Comparison of ENCODE assay signal across 22 mouse cellular contexts in genomic region chr2:72173844-72174243, GRCm38 (mm10).
A peak's percentile ranks its signal among the peaks of the same experiment; 100 is the strongest.
DNase-seq lines count a peak whose midpoint lies in the region; ATAC-seq and TF ChIP-seq lines count a peak whose summit lies in the region.
"Had no signal": no experiment of that assay in that cellular context is flagged by ENCODE, and none has a peak within 500 bp of the region (broad histone marks: within the 10 kb centered on the region; RNA-seq: fewer than 3 reads in every experiment).

No protein-coding gene starts in this region.

- ATAC-seq in liver, embryonic 13.5 days (ENCODE audit: low read depth), result no peak
- ATAC-seq in liver, embryonic 15.5 days (ENCODE audit: insufficient read depth), result no peak
- ATAC-seq: activated CD4-positive, CD25-positive, alpha-beta regulatory T cell, adult 4 months; forebrain, embryonic 13.5 days; forebrain, embryonic 16.5 days; hindbrain, postnatal 0 days had no signal

- no peak overlapping the region for H3K4me2 ChIP-seq in liver, embryonic 13.5 days
- H3K4me2 ChIP-seq in liver, embryonic 15.5 days, result no peak overlapping the region; the same call in 1 of the 2 replicates
- H3K4me2 ChIP-seq: forebrain, embryonic 13.5 days; heart, embryonic 13.5 days; hindbrain, embryonic 14.5 days had no signal

- no peaks in the 10 kb centered on the region for H3K36me3 ChIP-seq in liver, embryonic 13.5 days
- no peaks in the 10 kb centered on the region for H3K36me3 ChIP-seq in liver, embryonic 15.5 days (replicated peaks)
- H3K36me3 ChIP-seq: forebrain, embryonic 10.5 days; heart, embryonic 13.5 days had no signal

- peaks cover 56% of the 10 kb centered on the region for H3K4me1 ChIP-seq in liver, embryonic 13.5 days (replicated peaks)
- peaks cover 46% of the 10 kb centered on the region for H3K4me1 ChIP-seq in liver, embryonic 15.5 days (replicated peaks)

- H3K9ac ChIP-seq in liver, embryonic 13.5 days, result no peak overlapping the region
- H3K9ac ChIP-seq in liver, embryonic 15.5 days, result no peak overlapping the region
- H3K9ac ChIP-seq: forebrain, embryonic 13.5 days; heart, embryonic 13.5 days; hindbrain, embryonic 14.5 days had no signal

- 36% methylated on average over 4 of the region's 4 CpGs for WGBS in liver, embryonic 13.5 days (ENCODE audit: insufficient replicate concordance)
- WGBS in liver, embryonic 15.5 days (ENCODE audit: insufficient replicate concordance), result 37% methylated on average over 4 of the region's 4 CpGs

- H3K27me3 ChIP-seq in liver, embryonic 13.5 days, result no peaks in the 10 kb centered on the region
- H3K27me3 ChIP-seq in liver, embryonic 15.5 days, result no peaks in the 10 kb centered on the region
- H3K27me3 ChIP-seq: forebrain, embryonic 13.5 days; heart, embryonic 13.5 days had no signal

- no peak for TF ChIP-seq CTCF in layer of hippocampus, adult 2 months (conservative IDR thresholded peaks at IDR 0.05)

- H3K9me3 ChIP-seq in liver, embryonic 13.5 days (replicated peaks), result no peaks in the 10 kb centered on the region
- no peaks in the 10 kb centered on the region for H3K9me3 ChIP-seq in liver, embryonic 15.5 days (replicated peaks)
- H3K9me3 ChIP-seq: forebrain, embryonic 10.5 days; forebrain, embryonic 13.5 days; heart, embryonic 13.5 days had no signal

- no peak overlapping the region for H3K4me3 ChIP-seq in layer of hippocampus, adult 2 months
- no peak overlapping the region for H3K4me3 ChIP-seq in liver, embryonic 13.5 days (replicated peaks)
- H3K4me3 ChIP-seq in liver, embryonic 15.5 days (replicated peaks), result no peak overlapping the region
- H3K4me3 ChIP-seq: forebrain, embryonic 10.5 days; forebrain, embryonic 13.5 days; heart, embryonic 13.5 days had no signal

- H3K27ac ChIP-seq in layer of hippocampus, adult 2 months, result peak overlapping the region; percentile 32
- H3K27ac ChIP-seq in liver, embryonic 13.5 days, result peak overlapping the region; percentile 14; the same call in 1 of the 2 replicates
- peak overlapping the region; percentile 48 for H3K27ac ChIP-seq in liver, embryonic 15.5 days (replicated peaks)
- H3K27ac ChIP-seq: forebrain, embryonic 10.5 days; forebrain, embryonic 13.5 days; heart, embryonic 13.5 days; hindbrain, embryonic 14.5 days; hindbrain, postnatal 0 days had no signal

- no peak for DNase-seq in layer of hippocampus, adult 2 months (ENCODE audit: low spot score in 2 of 2)
- DNase-seq in layer of hippocampus, adult 11-12 months (ENCODE audit: low spot score), result no peak
- DNase-seq in liver, embryonic 13.5 days, result no peak
- DNase-seq in yolk sac, embryonic 10.5 days (ENCODE audit: low spot score), result peak; percentile 22
- no peak for DNase-seq in cerebellum, postnatal 25 days
- DNase-seq: adrenal gland, adult 8-10 months; adrenal gland, postnatal 25 days; cerebellum, adult 11-12 months; cerebellum, adult 8-10 months; cerebellum, postnatal 10 days; gastrocnemius, postnatal 14 days; heart, adult 18-20 months; heart, postnatal 14 days; heart, postnatal 4 days had no signal
